Mouse (Mus musculus): ENCODE data around the gene Fam120c. TPM values are rescaled to one million over a fixed set of nuclear protein-coding genes. Genes with fewer than 3 reads are reported as not detected.

Fam120c gene
- polyA plus RNA-seq, 1 experiment from 2014 or later, result 3.3 TPM

- no peak for ATAC-seq (ENCODE audit: low read depth)
- Histone ChIP-seq H3K4me1 (replicated peaks; ENCODE audit: control insufficient read depth, insufficient read depth, low read length) (no peaks in the 10 kb centered on the region), H3K27me3 (ENCODE audit: control insufficient read depth, insufficient read depth, low read depth, low read length) (no peaks in the 10 kb centered on the region; the same call in 1 of the 2 replicates), H3K4me2 (ENCODE audit: low read depth, low read length) (no peak overlapping the region), H3K36me3 (ENCODE audit: control insufficient read depth, insufficient read depth, low read length) (no peaks in the 10 kb centered on the region), H3K9me3 (ENCODE audit: control insufficient read depth, low read length) (no peaks in the 10 kb centered on the region), H3K4me3 (ENCODE audit: low read length) (no peak overlapping the region), H3K9ac (ENCODE audit: low read length) (no peak overlapping the region), H3K27ac (ENCODE audit: low read length) (no peak overlapping the region)
- 87% methylated on average over 2 of the region's 2 CpGs for WGBS
Observed at GRCm38 (mm10) chrX:151513694-151514093, 169.7 kb downstream of the Fam120c start.

DNA sequence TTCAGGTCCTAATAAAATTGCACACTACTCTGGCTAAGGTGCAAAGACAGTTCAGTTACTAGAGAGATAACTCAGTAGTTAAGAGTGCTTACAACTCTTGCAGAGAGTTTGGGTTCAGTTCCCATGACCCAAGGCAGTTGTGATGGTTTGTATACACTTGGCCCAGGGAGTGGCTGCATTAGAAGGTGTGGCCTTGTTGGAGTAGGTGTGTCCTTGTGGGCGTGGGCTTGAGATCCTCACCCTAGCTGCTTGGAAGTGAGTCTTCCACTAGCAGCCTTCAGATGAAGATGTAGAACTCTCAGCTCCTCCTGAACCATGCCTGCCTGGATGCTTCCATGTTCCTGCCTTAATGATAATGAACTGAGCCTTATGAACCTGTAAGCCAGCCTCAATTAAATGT is 174.2 kb downstream of the Fam120c start:
- Histone ChIP-seq H3K4me1 (replicated peaks; ENCODE audit: control insufficient read depth, insufficient read depth, low read length) (0 out of 2 replicates have a peak, but pooled peaks cover 2% of the 10 kb centered on the region), H3K27ac (ENCODE audit: low read length) (no peak overlapping the region), H3K36me3 (ENCODE audit: control insufficient read depth, insufficient read depth, low read length) (no peaks in the 10 kb centered on the region), H3K27me3 (ENCODE audit: control insufficient read depth, insufficient read depth, low read depth, low read length) (no peaks in the 10 kb centered on the region; the same call in 1 of the 2 replicates), H3K9ac (ENCODE audit: low read length) (no peak overlapping the region), H3K4me2 (ENCODE audit: low read depth, low read length) (no peak overlapping the region), H3K9me3 (ENCODE audit: control insufficient read depth, low read length) (no peaks in the 10 kb centered on the region), H3K4me3 (ENCODE audit: low read length) (no peak overlapping the region)
- WGBS, result 38% methylated on average over 1 of the region's 1 CpGs
- ATAC-seq (ENCODE audit: low read depth), result no peak

DNA sequence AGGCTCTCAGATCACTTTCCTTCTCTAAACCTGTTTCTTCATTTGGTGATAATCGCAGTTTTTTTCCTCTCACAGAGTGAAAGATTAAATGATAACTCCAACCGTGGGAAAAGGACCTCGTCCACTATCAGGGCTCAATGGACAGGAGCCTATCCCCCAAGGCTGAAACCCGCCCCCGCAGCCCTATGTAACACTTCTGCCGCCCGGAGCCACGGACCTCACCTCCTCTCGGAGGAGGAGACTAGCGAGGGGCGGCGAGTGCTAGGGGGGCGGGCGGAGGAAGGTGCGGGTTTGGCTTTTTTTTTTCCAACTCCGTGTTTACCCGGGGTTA is 176.1 kb downstream of the Fam120c start:
- no peaks in the 10 kb centered on the region for H3K9me3 ChIP-seq (ENCODE audit: control insufficient read depth, low read length)
- H3K4me3 ChIP-seq (ENCODE audit: low read length), result peak overlapping the region; percentile 65
- no peak; the same call in 1 of the 2 replicates for ATAC-seq (ENCODE audit: low read depth)
- H3K4me2 ChIP-seq (ENCODE audit: low read depth, low read length), result peak overlapping the region; percentile 48
- WGBS, result 14% methylated on average over 17 of the region's 17 CpGs
- H3K27me3 ChIP-seq (ENCODE audit: control insufficient read depth, insufficient read depth, low read depth, low read length), result no peaks in the 10 kb centered on the region
- H3K4me1 ChIP-seq (replicated peaks; ENCODE audit: control insufficient read depth, insufficient read depth, low read length), result 0 out of 2 replicates have a peak, but pooled peaks cover 2% of the 10 kb centered on the region
- peak overlapping the region; percentile 99 for H3K27ac ChIP-seq (ENCODE audit: low read length)
- H3K36me3 ChIP-seq (ENCODE audit: control insufficient read depth, insufficient read depth, low read length), result no peaks in the 10 kb centered on the region
- peak overlapping the region; percentile 64 for H3K9ac ChIP-seq (ENCODE audit: low read length)

DNA sequence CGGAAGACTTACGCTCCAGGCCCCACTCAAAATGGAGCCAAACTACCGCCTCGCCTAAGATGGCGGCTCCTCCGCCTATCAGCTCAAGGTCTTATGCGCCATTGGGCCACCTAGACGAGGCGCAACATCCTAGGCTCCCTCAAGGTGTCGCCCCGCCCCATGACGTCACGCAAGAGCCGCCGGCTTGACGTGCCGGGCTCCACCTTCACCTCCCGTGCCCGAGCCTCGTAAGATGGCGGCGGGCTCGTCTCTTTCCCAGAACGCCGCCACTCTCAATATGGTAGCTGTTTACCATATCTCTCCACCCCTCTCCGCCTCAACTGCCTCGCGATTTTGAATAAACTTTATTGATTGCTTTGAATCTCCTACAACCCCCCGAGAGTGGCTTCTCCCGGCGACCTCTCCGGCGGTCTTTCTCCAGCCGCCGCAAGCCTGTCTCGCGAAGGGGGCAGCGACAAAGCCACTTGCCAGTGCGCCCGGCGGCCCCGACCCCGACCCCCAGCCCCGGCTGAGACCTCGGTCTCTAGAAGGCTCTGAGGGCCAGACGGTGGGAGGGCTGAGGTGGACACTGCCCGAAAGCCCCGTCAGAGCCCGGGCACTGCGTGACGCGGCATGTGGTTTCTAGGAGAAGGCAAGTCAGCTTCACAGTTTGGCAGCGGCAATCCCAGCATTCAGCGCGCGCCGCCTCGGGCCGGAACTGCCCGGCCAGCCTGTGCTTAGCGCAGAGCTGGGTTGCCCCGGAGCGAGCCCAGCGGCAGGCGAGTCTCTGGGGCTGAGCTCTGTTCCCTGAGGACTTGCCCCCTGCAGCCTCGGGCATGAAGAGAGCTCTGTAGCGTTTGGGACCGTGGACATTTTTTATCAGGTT is 176.7 kb downstream of the Fam120c start, which contains the start of gene Phf8:
TSS of gene Phf8 (plus strand) at position 215 of the 865 bp plus-strand sequence.
- Histone ChIP-seq H3K9me3 (ENCODE audit: control insufficient read depth, low read length) (no peaks in the 10 kb centered on the region), H3K9ac (ENCODE audit: low read length) (peak within 1 kb of the TSS; percentile 82), H3K4me3 (ENCODE audit: low read length) (peak within 1 kb of the TSS; percentile 65), H3K4me2 (ENCODE audit: low read depth, low read length) (peak within 1 kb of the TSS; percentile 70), H3K27ac (ENCODE audit: low read length) (peak within 1 kb of the TSS; percentile 99), H3K4me1 (replicated peaks; ENCODE audit: control insufficient read depth, insufficient read depth, low read length) (0 out of 2 replicates have a peak, but pooled peaks cover 2% of the 10 kb centered on the region), H3K27me3 (ENCODE audit: control insufficient read depth, insufficient read depth, low read depth, low read length) (no peaks in the 10 kb centered on the region), H3K36me3 (ENCODE audit: control insufficient read depth, insufficient read depth, low read length) (no peaks in the 10 kb centered on the region)
- peak; percentile 96 for ATAC-seq (ENCODE audit: low read depth)
- 16% methylated on average over 68 of the region's 68 CpGs for WGBS

Other genes starting within 250 kb of the Fam120c start
- 27.7 and 28.4 TPM in 2 replicates for gene Tsr2, start 247.6 kb upstream of the Fam120c start, polyA plus RNA-seq (2015; fragmentation: Nextera tagmentation; extraction: Ambion mirVana)
- gene Wnk3, start 146.1 kb upstream of the Fam120c start, polyA plus RNA-seq (2015; fragmentation: Nextera tagmentation; extraction: Ambion mirVana), result 0.92 and 1.1 TPM in 2 replicates
- gene Phf8, start 176.5 kb downstream of the Fam120c start, polyA plus RNA-seq (2015; fragmentation: Nextera tagmentation; extraction: Ambion mirVana), result 14.6 and 16.7 TPM in 2 replicates